Mouse (Mus musculus) A20 (cell line): ENCODE measurements around the gene Scai.
"Not testable (repeated sequence)": the region's sequence is repeated elsewhere in the genome, so short reads cannot be mapped to it uniquely, and the experiment has no call there.

Experiments used
- DNase-seq: peaks from one replicate; pipeline ENCODE4 v3.0.0-alpha.2; 2011; ENCODE audit warnings: low read depth, low spot score

Scai gene

GRCm38 (mm10) chr2:39140586-39141455 lies 49.7 kb downstream of the Scai start:
- peak; percentile 63 for DNase-seq

- DNase-seq, result no peak
These were observed 60.8 kb downstream of the Scai start for GRCm38 (mm10) chr2:39129526-39130326.

GRCm38 (mm10) chr2:39124167-39124566 lies 66.4 kb downstream of the Scai start:
- no peak for DNase-seq

- DNase-seq, result no peak
These were observed 69.4 kb downstream of the Scai start for GRCm38 (mm10) chr2:39121137-39121536.

GRCm38 (mm10) chr2:39116583-39116982 lies 74.0 kb downstream of the Scai start:
- DNase-seq, result no peak

- DNase-seq, result no peak
These were observed 76.4 kb downstream of the Scai start for GRCm38 (mm10) chr2:39114093-39114492.

- no peak for DNase-seq
These were observed 80.0 kb downstream of the Scai start for GRCm38 (mm10) chr2:39110514-39110913.

DNA sequence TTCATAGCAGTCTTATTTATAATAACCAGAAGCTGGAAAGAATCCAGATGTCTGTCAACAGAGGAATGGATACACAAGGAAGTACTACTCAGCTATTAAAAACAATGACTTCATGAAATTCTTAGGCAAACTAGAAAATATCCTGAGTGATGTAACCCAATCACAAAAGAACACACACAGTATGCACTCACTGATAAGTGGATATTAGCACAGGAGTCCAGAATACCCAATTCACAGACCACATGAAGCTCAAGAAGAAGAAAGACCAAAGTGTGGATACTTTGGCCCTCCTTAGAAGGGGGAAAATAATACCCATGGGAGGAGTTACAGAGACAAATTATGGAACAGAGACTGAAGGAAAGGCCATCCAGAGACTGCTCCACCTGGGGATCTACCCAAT lies 80.8 kb downstream of the Scai start:
- DNase-seq, result not testable (repeated sequence)

DNA sequence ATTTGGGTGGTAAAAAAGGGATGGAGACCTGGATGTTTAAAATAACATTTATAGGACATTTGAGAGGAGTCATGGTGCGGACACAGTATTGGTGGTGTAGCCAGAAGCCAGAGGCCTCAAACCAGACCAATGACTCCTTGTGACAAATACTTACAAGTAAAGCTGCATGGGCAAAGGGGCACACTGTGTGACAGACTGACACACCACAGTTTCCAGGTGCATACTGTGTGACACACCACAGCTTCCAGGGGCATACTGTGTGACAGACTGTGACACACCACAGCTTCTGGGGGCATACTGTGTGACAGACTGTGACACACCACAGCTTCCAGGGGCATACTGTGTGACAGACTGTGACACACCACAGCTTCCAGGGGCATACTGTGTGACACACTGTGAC lies 90.6 kb downstream of the Scai start:
- DNase-seq, result peak; percentile 22

GRCm38 (mm10) chr2:39097993-39098392 lies 92.5 kb downstream of the Scai start:
- peak; percentile 54 for DNase-seq

DNA sequence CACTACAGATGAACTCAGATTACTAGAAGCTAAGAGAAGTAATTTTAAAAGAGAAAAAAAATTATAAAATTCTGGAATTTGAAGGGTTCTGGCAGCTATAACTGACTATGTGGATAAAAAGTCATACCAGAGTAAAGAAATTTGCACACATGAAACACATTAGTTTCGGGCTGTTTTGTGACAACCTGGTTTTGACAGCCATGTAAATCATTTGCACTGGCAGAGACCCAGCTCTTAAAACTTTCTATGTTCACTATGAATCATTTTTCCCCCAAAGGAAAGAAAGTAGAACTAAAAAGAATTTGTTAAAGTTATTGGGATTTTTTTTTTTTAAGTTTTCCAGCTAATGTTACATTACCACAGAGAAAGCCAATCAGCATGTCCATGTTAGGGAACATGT lies 98.6 kb downstream of the Scai start:
- no peak for DNase-seq

DNA sequence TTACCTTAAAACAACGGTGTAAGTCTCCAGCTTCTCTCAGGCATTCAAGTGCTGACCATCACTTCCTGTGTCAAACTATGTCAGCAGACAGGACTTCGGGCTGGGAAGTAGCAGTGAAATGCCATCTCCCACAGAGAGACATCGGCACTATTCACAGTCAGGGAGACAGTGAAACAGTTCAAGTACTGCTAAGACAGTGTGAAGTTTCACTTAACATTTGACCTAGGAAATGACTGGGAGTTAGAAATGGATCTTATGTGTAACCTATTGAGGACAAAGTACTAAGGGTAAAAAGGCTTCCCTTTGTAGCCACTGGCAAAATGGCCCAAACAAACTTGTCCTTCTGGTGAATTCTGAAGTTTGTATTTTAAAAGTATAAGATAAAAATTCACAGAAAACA lies 107.8 kb downstream of the Scai start:
- no peak for DNase-seq

GRCm38 (mm10) chr2:39070666-39071065 lies 119.9 kb downstream of the Scai start:
- no peak for DNase-seq

- DNase-seq, result no peak
These were observed 121.4 kb downstream of the Scai start for GRCm38 (mm10) chr2:39069096-39069495.

- DNase-seq, result peak; percentile 96
These were observed 125.0 kb downstream of the Scai start, which contains the start of gene Golga1 for GRCm38 (mm10) chr2:39065400-39065987. Gene Golga1, minus strand, starts transcription at chr2:39065541.

GRCm38 (mm10) chr2:39064687-39065399 lies 125.7 kb downstream of the Scai start:
- DNase-seq, result no peak

GRCm38 (mm10) chr2:39048515-39048914 lies 142.0 kb downstream of the Scai start:
- no peak for DNase-seq

GRCm38 (mm10) chr2:39040215-39040614 lies 150.3 kb downstream of the Scai start:
- no peak for DNase-seq

DNA sequence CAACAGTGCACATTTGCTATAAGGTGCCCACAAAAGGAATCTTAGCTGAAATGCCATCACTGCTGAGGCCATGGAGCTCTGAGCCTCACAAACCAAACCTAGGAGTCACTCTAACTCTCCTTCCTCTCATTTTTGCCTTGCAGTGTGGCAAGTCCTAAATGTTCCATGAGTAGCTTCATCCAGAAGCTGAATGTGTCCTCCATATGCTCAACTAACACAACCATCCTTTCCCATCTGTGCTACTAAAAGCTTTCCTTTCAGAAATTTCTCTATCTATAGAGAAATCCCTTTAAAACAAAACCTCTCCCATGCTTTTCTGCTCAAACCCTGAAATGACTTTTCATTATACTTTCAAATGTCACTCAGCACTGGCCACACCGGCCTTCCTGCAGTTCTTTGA lies 158.9 kb downstream of the Scai start:
- DNase-seq, result no peak

- no peak for DNase-seq
These were observed 170.5 kb downstream of the Scai start for GRCm38 (mm10) chr2:39020004-39020403.

- peak; percentile 49 for DNase-seq
These were observed 174.0 kb downstream of the Scai start for GRCm38 (mm10) chr2:39016581-39016980.
